8 mouse cellular contexts compared by ENCODE assay signal in genomic region chr2:103871522-103872276, GRCm38 (mm10).
DNase-seq lines count a peak whose midpoint lies in the region; ATAC-seq and TF ChIP-seq lines count a peak whose summit lies in the region.

No protein-coding gene starts in this region.

- POLR2A ChIA-PET in Patski (lab: Charles Lee): interaction anchor here (0.5 kb wide), 1 partner anchor 16 kb away, joined by 3 read pairs; no protein-coding TSS in a partner anchor

- ATAC-seq in Patski: peak; percentile 51
- peak; percentile 81 for ATAC-seq in hindbrain, embryonic 14.5 days (ENCODE audit: low FRiP score)

- in situ Hi-C loops in Patski (cut with MboI; ENCODE audit: low pct_unique_long_range_greater_than_20kb): loop anchor here (5.0 kb wide), 1 partner anchor 111 kb away; no protein-coding TSS in a partner anchor

- no peaks in the 10 kb centered on the region for H3K9me3 ChIP-seq in hindbrain, embryonic 14.5 days (ENCODE audit: control insufficient read depth, low read length)

- H3K4me2 ChIP-seq in hindbrain, embryonic 14.5 days (replicated peaks): no peak overlapping the region

- H3K27me3 ChIP-seq in Patski: no peaks in the 10 kb centered on the region
- H3K27me3 ChIP-seq in hindbrain, embryonic 14.5 days (ENCODE audit: control insufficient read depth, insufficient read depth, low read length): no peaks in the 10 kb centered on the region

- no peak overlapping the region for H3K27ac ChIP-seq in hindbrain, embryonic 14.5 days

- no peak overlapping the region for H3K4me3 ChIP-seq in hindbrain, embryonic 14.5 days (replicated peaks; ENCODE audit: low read length)

- peak; percentile 86 for TF ChIP-seq CTCF in Patski (IDR thresholded peaks at IDR 0.05)

- H3K4me1 ChIP-seq in hindbrain, embryonic 14.5 days (replicated peaks; ENCODE audit: control insufficient read depth, insufficient read depth, low read length): no peaks in the 10 kb centered on the region

- CTCF ChIA-PET in Patski (lab: Charles Lee): interaction anchor here (1.0 to 2.0 kb wide), 9 partner anchors 10 to 112 kb away, joined by 3 to 8 read pairs (median 4); no protein-coding TSS in a partner anchor

- 20% methylated on average over 12 of the region's 12 CpGs for WGBS in hindbrain, embryonic 14.5 days

- H3K36me3 ChIP-seq in hindbrain, embryonic 14.5 days (replicated peaks; ENCODE audit: control insufficient read depth, insufficient read depth): no peaks in the 10 kb centered on the region

- DNase-seq in Patski (ENCODE audit: low read depth, low spot score): no peak
- peak; percentile 46 for DNase-seq in cerebellum, adult 9-10 months
- DNase-seq in frontal cortex, adult 2 months (ENCODE audit: extremely low spot score in 1 of 2, low spot score in 1 of 2): peak; percentile 63 to 86
- peak; percentile 84 for DNase-seq in hindbrain, embryonic 14.5 days (ENCODE audit: low spot score)
- DNase-seq in layer of hippocampus, postnatal 25 days (ENCODE audit: extremely low spot score in 1 of 2, low spot score in 1 of 2): peak; percentile 48 to 76
- DNase-seq in lung, postnatal 25 days (ENCODE audit: low spot score): peak; percentile 78
- DNase-seq in retina, adult 2 months (ENCODE audit: low read depth, low spot score): peak; percentile 57
- DNase-seq in thymus, postnatal 36 days: peak; percentile 40 to 45

- H3K9ac ChIP-seq in hindbrain, embryonic 14.5 days: no peak overlapping the region
